Mouse (Mus musculus): ENCODE data around the gene Pde2a. TPM values are rescaled to one million over a fixed set of nuclear protein-coding genes. Genes with fewer than 3 reads are reported as not detected.

Gene Pde2a
- total RNA-seq, 1 experiment from 2014 or later = 132 TPM

DNA sequence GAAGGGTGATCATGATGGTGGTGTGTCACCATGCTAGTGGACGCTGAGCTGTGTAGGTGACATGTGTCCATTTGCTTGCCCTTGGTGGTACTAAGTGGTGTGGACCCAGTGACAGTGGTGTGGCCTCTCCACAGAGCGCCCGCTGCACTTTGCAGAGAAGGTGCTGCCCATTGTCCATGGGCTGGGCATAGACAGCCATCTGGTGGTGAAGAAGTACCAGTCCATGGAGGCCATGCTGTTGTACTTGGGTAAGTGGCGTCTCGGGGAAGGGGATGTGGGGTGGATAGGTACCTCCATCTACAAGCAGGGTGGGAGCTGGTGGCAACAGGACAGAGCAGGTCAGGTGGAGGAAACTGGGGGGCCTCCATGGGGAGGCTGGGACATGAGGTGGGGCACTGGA is 17.7 kb upstream of the Pde2a start:
- DNase-seq = no peak

DNA sequence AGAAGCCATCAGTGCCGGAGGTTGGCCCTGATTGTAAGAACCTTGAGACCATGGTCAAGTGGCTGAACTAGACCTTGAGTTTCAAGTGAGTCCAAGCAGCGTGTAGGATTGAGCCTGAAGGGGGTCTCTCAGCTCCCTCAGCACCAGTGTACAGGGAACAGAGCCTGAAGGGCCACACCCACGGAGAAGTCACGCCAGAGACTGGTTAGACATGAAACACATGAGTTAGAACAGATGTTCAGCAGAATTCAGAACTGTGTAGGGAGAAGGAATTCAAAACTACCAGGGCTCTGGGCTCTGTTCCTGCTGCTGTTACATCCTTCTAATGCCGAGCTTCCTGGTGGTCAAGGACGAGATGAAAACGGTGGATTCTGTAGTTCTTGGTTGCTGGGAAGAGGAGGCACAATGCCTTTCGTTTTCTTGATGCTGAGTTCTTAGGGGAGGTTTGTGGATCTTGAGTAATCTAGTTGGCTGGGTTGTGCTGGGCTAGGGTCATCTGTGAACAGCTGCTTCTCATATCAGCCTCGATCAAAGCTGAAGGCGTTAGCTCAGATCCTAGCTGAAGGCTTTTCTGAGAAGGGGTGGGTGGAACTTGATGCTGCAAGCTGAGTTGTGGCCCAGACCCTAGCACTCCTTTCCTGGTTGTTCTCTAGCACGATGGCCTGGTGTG is 11.1 kb upstream of the Pde2a start, which contains the start of gene Gm45837:
Gm45837 (plus strand) TSS at position 620 of the 670 bp plus-strand sequence.
- DNase-seq = no peak

DNA sequence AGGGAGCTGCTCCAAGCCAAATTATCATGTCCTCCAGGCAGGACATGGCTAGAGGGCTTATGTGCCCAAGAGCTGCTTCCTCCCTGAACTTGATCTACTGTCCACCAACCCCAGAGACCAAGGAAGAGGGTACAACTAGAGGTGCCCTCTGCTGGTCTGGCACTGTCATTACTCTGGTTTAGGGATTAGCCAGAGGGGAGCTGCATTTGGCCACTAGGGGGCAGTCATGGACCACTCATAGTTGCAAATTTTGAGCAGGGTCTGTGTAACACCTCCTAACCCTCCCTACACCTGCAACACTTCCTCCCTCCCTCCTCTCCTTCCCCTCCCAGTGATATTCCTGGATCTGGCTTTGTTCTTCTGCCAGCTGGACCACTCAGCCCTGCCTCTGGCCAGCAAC is 8.7 kb upstream of the Pde2a start:
- DNase-seq = peak; percentile 93

DNA sequence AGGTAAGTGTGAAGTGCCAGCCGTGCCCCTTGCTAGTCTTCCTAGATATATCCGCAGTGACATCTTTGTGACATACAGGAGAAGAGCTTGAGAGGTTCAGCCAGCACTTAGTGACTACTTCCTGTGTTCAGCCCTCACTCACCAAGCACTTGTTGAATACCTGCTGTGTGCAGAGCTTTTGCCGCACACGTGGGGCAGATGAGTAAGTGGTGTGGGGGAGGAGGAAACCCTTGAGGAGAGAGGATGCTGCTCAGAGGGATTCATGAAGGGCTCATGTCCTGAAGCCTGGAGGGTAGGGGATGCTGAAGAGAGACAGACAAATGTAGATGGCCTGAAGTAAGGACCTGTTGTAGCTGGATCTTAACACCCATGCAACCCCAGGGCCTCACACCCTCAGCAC is 7.3 kb upstream of the Pde2a start:
- DNase-seq = no peak

DNA sequence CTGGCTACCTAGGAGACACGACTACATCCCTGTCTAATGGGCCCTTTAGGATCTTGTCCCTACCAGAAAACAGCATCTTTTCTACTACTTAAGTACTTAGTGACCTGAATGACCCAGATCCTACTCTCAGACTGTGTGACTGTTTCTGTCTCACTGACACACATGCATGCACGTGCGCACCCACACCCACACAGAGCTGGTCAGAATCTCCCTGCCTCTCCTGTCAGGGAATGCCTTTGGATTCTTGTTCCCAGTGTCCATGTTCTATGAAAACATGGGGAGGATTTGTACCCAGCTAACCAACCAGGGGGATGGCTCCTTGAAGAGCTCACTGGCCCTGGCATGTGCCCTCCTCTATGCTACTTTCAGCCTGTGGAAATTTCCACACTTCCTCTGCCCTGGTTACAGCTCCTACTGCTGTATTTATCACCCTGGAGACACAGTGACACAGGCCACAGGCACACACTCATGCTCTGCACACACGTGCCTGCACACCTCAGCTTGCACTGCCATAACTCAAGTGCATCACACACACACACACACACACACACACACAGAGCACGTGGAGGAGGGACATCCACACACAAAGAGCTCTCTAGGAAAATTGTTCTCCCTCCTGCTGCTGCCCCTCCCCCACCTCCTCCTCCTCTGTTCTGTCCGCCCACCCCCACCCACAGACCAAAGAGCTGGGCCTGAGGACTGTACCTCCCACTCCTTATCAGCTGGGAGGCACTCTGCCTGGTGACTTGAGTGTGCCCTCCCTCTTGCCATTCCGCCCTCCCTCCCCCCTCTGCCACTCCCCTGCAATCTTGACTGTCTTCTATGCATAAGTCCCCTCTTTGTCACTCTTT is 6.6 kb upstream of the Pde2a start:
- DNase-seq = peak; percentile 54

DNA sequence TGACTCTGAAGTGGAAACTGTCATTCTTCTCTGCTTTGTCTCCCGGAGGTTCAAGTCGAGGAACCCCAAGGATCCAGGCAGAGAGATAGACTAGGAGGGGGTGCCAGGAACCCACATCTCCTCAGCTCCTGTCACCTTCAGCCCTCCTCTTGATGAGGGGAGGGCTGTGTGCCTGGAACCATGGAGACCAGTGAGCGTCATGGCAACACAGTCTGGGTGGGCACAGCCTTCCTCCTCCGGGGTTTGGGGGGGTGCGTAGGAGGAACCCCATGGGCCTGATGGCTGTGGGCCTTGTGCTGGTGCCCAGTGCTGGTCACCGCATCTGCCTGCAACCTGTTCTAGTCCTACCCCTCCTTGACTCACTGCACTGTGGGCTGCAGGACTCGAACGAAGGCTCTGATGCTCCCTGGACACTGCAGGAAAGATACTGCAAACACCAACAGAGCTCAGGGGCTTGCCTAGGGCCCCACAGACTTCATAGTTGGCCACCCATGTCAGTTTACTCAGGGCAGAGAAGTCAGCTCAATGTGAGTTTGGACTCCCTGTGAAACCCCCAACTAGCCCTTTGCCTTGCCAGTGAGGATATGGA is 5.9 kb upstream of the Pde2a start:
- no peak for DNase-seq

DNA sequence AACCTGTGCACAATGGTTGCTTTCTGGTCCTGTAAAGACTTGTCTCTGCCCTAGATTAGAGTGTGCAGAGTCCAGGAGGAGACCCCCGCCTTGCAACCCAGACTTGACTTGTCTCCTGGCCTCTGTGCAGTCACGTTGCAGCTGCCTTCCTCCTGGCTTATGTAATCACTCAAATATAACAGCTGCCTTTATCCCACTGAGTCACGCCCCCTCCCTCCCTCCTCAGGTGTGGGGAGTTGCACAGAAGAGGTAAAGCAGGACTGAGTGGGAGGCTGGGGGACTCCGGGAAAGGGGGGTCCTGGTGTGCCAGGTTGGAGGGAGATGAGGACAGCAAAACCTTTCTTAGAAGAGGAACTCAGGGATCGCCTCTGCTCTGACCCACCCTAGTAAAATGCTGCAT is 5.1 kb upstream of the Pde2a start:
- DNase-seq = no peak

DNA sequence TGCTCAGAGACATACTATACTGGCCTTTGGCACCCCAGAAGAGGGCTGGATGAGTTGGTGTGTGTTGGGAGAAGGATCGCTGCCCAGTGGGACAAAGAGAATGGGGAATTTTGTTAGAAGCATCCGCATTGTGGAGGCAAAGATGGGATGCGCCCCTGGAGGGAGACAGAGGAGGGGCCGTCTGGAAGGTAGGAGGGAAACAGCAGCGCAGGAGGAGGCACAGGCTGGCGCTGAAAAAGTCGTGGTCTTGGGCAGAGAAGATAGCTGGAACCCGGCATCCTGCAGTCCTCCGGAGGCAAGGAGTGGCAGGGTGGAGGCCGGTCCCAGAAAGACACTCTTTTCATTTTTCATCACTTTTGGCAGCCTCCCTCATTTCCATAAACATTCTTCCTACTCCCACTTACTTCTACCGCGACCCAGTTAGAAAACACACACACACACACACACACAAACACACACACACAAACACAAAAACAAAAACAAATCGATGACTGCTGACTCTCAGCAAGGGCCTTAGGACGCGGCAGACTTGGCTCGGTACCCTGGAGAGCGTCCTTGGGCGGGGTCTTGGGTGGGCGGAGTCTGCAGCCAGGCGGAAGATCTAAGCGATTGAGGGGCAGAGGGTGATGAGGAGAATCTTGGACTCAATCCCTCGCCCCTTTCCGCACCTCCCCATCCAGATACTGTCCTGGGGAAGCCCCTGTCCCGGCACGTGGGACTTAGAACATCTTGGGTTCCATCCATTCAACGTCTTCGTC is 2.3 kb upstream of the Pde2a start:
- DNase-seq = peak; percentile 47

DNA sequence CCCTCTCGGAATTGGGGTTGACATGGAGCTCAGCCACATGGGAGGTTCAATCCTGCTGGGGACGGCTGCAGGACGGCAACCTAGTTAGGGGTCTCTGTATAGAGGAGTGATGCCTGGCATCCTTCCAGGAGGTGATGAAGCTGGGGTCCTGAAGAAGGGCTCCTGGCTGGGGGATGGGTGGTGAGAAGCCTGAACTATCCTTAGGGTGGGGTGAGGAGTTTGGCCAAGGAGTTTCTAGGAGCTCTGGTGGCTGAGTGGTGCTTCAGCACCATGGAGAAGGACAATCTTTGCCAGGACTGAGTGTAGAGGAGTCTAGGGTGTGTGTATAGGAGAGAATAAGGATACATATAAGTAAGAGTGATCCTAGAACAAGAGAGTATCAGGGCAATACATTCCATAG is 578 bp downstream of the Pde2a start:
- DNase-seq = peak; percentile 54

DNA sequence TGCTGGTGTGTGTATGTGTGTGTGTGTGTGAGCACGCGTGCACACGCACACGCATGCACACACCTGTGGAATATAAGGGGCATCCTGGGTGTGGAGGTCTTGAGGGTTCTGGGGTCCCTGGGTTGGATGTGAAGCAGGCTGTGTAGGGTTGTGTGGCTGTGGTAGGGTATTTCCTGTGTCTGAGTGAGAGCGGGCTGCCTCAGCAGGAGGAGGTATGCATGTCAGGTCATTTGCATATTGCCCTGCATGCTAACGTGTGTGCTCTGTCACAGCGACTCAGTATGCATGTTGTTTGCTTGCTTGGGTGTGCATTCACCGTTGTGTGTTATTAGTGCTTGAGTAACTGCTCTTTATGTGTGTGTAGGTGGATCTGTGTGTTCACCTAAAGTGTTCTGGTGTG is 1.2 kb downstream of the Pde2a start:
- DNase-seq = no peak

DNA sequence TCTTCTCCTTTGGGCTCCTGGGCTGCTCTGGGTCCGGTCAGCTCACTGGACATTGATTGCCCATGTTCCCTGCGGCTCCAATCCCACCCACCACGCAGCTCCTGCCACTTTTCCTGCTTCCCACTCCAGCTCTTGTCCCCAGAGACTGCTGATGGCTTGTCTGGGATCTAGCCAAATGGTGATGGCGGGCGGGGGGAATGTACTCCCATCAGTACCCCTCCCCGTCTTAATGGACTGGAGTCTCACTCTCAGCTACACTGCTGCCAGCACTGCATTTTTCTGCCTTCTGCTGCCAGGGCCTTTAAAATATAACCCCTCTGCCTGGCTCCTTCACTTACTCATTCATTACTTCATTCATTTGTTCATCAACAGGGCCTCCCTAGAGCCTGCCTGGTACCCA is 2.5 kb downstream of the Pde2a start:
- DNase-seq = no peak

DNA sequence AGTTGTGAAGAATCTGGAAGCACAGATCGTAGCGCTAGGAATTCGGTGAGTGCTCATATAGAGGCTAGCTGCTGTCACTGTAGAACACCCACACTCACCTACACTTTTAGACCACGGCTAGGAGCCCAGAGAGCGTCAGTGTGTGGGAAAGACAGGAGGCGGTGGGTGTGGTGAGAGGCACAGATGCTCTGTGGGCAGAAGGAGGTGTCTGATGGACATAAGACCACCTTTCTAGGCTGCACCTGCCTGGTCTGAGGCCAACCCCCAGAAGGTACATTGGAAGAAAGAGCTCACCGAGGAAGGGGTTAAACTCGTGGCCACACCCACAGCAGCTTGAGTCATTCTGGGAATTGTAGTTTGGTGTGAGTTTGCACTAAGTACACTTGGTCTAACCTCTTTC is 5.2 kb downstream of the Pde2a start:
- DNase-seq = no peak

DNA sequence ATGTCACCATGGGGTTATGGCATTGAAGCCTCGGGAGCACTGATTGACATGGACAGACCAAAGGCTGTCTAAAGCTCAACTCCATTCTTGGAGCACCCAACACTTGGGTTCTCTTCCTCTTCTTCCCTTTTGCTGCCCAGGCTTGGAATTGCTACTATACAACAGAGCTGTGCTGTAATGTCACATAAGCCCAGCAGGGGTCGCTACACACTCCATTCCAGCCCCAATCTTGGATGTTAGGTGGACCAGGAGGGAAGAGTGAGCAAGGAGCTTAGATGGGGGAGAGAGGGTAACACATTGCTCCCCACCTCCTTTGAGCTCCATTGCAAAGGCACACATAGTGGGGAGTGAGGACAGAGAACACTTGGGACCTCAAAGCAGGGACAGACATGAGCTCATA is 6.2 kb downstream of the Pde2a start:
- DNase-seq = peak; percentile 75

DNA sequence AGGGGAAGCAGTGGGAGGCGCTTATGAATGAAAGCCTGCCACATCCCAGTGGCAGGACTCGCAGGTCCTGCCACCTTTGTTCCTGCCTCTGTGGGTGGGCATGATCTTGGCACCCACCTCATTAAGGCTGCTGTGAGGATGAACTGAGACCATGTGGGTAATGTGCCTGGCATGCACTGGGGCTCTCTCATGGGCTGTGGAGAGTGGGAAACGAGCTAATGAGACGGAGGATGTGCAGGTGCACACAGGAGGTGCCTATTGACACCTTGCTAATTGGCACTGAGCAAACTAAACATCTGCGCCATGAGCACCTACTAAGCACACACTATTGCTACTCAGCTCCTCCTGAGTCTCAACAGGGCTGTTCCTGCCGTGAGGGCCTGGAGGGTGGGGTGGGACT is 13.5 kb downstream of the Pde2a start:
- DNase-seq = no peak

DNA sequence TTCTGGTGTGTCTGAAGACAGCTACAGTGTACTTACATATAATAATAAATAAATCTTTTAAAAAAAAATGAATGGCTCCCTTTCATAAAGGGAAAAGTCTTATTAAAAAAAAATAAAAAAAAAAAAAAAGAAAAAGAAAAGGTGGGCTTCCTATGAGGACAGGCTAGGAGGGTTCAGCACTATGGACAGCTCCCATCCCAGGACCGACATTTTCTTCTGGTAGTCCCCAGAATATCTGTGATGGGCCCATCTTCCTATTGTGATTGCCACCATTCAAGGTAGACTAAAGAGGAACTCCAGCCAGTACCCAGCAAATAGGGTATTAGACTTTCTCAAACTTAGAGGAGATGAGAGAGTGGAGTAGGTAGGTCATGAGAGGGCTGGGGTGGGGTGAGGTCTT is 16.4 kb downstream of the Pde2a start:
- DNase-seq = peak; percentile 48

DNA sequence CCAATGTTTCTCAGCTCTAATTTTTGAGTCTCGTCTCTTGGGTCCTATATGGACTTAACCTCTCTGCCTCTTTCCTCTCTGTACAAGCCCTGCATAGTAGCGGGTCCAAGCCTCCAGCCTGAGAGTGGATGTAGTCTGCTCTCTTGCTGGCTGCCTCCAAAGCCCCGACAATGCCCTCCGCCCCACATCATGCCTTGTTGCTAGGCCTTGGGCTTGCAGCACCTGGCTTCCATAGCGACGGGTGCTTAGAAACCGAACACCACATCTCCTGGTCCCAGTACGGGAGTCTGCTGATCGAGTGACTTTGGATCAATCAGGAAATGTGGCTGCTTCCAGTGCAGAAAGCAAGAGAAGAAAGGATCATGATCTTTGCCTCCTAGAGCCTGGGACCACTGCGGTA is 21.6 kb downstream of the Pde2a start:
- DNase-seq = no peak

DNA sequence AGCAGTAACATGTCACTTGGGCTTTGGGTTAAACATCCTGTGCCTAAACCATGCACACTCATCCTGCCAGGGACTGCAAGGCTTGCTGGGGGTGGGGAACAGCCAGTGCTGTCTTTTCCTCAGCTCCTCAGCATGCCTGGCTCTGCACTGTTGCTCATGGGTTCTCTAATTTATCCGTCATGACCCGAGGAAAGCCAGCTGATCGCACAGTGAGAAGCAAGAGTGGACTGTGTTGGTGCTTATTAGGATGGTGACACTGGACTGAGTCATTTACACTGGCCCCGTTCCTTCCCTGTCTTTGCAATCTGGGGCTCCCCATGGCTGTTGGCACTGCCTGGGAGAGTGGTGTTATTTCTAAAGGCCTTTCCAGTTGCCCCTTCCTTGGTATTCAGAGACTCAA is 22.7 kb downstream of the Pde2a start:
- DNase-seq = no peak

DNA sequence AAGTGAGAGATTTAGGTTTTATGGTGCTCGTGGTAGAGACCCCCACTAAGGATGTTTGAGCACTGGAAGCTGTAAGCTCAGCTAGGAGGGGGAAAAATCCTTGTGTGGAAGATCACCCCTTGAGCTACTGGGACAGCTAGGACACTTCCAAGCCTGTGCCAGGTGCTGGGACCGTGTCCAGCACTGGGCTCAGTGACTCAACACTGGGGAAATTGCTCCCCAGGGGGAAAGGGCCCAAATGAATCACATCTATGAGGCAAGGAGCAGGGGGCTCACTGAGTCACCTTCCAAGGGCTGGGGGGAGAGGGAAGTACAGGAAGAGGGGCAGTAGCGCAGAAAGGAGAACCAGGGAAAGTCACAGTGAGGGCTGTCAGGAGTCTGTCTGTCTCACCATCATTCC is 28.4 kb downstream of the Pde2a start:
- DNase-seq = peak; percentile 71

DNA sequence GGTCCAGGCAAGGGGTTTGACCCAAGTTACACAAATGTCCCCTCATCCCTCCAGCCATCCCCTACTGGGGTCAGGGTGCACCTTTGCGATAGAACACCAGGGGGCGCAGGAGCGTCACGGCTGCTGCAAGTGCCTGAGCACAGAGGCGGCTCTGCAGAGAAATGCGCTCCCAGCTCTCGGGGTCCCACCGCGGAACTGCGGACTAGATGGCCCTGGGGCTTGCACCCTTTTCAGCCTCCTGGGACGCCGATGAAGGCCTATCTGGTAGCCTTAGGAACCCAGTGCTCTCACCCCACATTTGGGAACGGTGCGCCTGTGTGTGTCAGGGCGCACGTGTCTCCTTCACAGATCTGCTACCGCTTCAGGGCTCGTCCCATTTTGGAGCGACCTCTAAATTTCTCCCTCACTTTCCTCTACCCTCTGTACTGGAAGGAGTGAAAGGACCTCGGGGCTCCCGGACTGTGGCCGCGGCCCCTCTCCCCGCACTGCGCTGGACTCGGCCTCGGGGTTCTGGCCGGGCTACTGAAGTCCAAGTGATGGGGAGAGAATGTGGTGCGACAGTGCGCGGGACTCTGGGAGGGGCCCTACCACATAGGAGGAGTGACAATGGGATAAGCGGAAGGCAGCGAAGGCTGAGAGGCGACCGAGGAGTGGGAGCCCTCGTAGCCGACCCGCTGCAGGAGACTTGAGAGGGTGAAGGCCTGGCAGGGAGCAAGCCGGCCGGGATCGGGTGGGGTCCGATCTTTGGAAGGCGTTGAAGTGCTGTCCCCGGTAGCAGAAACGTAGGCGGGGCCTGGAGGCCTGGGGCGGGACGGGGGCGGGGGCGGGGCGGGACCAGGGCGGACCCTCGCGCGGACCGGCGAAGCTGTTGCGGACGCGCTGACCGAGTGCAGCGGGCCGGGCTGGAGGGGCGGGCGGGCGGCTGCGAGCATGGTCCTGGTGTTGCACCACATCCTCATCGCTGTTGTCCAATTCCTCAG is 29.2 kb downstream of the Pde2a start:
- DNase-seq = peak; percentile 94

DNA sequence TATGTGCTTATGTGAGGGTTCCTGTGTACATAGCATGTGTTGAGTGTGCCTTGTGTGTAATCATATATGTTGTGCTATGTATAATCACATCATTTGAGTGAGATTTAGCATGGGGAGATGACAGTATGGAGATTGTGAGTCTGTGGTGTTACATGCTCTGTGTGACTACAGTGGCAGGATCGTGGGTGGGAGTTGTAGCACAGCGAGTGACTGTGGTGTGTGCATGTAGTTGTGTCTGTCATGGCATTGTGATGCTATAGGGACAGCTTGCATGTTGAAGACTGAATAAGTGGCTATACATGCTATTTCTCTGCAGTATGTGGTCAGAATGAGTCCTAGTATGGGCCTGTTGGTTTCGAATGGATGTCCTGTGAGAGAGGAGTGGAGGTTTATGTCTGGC is 31.2 kb downstream of the Pde2a start:
- no peak for DNase-seq

DNA sequence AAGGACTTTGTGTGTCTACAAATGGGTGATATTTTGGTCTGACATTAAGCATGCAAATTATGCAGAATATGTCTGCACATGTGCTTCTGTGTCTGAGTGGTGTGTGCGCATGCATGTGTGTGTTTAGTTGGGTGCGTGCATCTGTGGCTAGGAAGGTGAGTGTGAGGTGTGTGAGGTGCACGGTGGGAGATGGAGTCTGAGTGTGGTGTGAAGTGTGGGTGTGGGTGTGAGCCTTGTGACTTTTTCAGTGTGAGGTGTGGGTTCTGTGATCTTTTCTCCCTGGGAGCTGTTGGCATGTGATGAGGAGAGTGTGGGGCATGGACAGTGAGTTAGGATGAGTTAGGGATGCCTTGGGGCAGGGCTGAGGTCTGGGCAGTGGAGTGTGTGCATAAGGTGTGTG is 31.8 kb downstream of the Pde2a start:
- no peak for DNase-seq

DNA sequence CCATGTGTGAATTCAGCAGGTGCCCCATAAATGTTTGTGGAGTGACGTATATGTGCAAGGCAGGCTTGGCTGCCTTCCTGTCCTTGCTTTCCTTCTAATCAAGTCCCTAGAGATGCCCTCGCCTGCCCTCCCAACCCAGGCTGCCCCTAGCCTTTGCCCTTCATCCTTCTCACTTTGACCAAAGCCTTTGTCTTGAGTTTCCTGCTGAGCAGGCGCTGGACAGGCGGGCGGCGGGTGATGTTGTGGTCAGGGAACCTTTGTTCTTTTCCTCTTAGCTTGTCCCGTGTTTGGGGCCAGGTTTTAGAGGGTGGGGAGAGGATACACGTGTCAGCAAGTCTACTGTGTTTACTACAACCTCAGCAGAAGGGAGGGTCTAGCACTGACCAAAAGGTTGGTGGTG is 32.2 kb downstream of the Pde2a start:
- peak; percentile 67 for DNase-seq
